Mouse (Mus musculus) 3T3-L1 (cell line): ENCODE measurements around the gene Oas1e.
"Not testable (repeated sequence)": the region's sequence is repeated elsewhere in the genome, so short reads cannot be mapped to it uniquely, and the experiment has no call there.

Experiments
- DNase-seq: peaks from one replicate; pipeline ENCODE4 v3.0.0-alpha.2; 2015; ENCODE audit warnings: low read depth, low spot score

The Oas1e gene

GRCm38 (mm10) chr5:120795480-120796034, at the start of gene Oas1e:
Gene Oas1e (minus strand): TSS chr5:120795530.
- DNase-seq = not testable (repeated sequence)

DNA sequence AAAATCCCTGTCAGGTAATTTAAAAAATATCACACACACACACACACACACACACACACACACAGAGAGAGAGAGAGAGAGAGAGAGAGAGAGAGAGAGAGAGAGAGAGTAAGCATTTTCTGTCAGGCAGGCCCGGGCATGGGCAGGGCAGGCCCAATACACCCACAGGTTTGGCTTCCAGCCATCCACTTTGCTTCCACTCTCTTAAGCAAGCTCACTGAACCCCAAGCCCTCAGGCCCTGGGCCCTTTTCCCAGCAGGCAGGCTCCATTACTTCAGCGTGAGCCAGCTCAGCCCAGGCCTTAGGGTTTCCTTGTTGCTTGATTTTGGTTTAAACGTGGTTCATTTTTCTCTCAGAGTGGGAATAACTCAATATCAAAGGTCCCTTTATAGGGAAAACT, 49.4 kb upstream of the Oas1e start:
- DNase-seq = peak; percentile 85

GRCm38 (mm10) chr5:120836731-120837585, 41.6 kb upstream of the Oas1e start:
- peak; percentile 72 for DNase-seq

- DNase-seq = no peak
Observed at GRCm38 (mm10) chr5:120833335-120834280, 38.3 kb upstream of the Oas1e start.

GRCm38 (mm10) chr5:120831031-120831430, 35.7 kb upstream of the Oas1e start:
- DNase-seq = no peak

DNA sequence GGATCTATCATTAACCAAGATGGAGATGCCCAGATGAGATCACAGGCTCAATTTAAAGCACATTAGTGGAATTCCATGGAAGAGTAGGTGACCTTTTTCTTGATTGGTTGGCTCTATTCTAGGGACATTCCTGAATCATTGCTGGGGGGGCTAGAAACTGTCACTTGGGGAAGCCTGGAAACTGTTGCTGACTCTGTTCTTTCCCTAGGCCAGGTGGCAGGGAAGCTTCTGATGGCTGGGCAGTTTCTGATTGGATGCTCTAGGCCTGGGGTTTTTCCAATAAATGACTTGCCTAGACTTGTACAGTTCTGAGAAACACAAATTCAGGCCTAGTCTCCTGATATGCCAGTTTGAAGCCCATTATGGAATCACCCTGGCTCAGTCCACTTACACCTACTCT, 23.7 kb upstream of the Oas1e start:
- no peak for DNase-seq

GRCm38 (mm10) chr5:120815949-120816348, 20.6 kb upstream of the Oas1e start:
- DNase-seq = peak; percentile 56

- DNase-seq = peak; percentile 9
Observed at GRCm38 (mm10) chr5:120813023-120813422, 17.7 kb upstream of the Oas1e start.

GRCm38 (mm10) chr5:120811951-120812819, 16.9 kb upstream of the Oas1e start, which contains the start of gene Oas1c:
Gene Oas1c (minus strand): TSS chr5:120812514.
- peak; percentile 99 for DNase-seq

- DNase-seq = no peak
Observed at GRCm38 (mm10) chr5:120809171-120809570, 13.8 kb upstream of the Oas1e start.

GRCm38 (mm10) chr5:120806458-120806857, 11.1 kb upstream of the Oas1e start:
- DNase-seq = peak; percentile 85

DNA sequence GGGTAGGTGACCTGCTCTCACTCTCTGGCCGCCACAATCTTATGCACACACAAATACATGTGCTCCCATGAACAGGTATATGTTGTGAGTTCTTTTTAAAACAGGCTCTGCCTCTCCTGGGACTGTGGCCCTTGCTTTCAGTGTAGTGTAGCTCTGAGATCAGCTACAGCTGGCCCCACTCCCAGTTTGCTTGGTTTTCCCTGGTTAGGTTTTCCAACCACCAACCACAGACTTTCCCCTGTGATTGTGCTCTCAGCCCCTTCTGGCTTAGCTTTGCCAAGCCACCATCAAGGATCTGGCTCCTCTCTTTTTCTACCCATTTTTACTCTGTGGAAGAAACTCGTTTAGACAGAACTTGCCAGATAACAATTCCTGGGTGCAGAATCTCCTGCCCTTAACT, 8.3 kb upstream of the Oas1e start:
- peak; percentile 61 for DNase-seq

GRCm38 (mm10) chr5:120798943-120799342, 3.6 kb upstream of the Oas1e start:
- DNase-seq = not testable (repeated sequence)

DNA sequence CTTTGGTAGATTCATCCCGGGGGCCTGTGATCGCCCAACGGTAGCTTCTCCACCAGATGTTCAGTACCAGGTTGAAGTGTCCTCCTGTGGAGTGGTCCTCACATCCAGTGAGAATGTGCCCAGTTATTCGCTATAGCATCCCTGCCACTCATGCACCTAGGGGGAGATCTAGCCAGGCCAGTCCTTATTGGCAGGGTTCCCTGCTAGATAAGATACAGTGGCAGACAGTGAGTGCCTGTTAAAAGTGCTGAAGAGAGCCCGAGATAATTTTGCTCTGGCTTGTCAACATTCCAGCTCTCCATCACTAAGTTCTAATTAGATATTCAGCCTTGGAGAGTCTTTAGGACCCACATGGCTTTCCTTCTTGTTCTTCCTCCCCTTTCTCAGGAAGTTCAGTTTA, 2.8 kb upstream of the Oas1e start:
- DNase-seq = not testable (repeated sequence)

DNA sequence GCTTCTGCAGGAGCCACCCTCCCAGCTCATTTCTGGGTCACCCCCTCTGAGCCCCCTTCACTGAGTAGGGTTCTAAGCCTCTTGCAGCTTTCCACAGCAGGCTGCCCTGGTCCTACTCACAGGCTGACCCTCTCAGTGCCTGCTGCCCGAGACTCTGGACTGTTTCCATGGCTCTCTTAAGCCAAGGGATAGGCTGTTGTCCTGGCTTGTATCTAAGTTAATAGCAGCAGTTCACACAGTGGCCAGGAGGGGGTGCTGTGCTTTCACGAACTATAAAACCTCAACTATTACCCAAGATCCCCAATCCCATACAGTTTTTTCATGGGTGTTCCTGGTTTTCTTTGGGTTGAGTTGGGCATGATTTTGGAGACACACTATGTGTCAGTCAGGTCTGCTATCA, 2.3 kb downstream of the Oas1e start:
- peak; percentile 76 for DNase-seq

- no peak for DNase-seq
Observed at GRCm38 (mm10) chr5:120787042-120787441, 8.3 kb downstream of the Oas1e start.

- DNase-seq = no peak
Observed at GRCm38 (mm10) chr5:120782446-120782845, 12.9 kb downstream of the Oas1e start.

DNA sequence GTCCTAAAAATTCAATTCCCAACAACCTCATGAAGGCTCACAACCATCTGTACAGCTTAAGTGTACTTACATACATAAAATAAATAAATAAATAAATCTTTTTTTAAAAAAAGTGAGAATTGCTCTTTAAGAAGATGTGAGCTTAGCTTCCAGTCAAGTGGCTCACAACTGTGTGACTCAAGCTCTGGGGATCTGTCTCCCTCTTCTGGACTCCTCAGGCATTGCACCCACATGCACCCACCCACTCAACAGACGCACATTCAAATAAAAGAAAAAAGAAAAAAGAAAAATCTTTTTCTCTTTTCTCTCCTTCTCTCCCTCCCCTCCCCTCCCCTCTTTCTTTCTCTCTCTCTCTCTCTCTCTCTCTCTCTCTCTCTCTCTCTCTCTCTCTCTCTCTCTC, 13.7 kb downstream of the Oas1e start:
- peak; percentile 40 for DNase-seq

GRCm38 (mm10) chr5:120779922-120780321, 15.4 kb downstream of the Oas1e start:
- peak; percentile 83 for DNase-seq

- DNase-seq = peak; percentile 28
Observed at GRCm38 (mm10) chr5:120778941-120779340, 16.4 kb downstream of the Oas1e start.

DNA sequence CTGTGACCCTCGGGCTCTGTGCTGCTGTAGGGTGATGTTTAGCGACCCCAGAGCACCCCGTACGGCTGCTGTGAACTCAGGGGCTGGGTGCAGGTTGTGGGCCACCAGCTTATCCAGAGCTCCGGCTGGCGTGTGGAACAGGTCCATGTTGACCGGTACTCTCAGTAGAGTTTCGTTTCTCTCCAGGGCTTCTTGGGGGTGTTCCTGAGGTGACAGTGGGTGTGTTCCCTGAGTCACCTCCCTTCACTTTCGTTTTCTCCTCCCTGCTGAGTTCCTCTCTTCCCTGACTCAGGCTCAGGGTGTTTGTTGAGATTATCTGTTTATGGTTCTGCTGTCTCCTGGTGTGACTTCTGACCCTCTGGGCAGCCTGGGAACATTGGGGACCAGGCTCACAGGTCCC, 17.9 kb downstream of the Oas1e start, which contains the start of gene Oas3:
Gene Oas3, minus strand, starts transcription at position 184 of the 400 bp plus-strand sequence.
- DNase-seq = peak; percentile 63
